Mouse (Mus musculus) gastrocnemius, postnatal 4 days (tissue): ENCODE results near the gene B3galnt1. TPM values are rescaled to one million over a fixed set of nuclear protein-coding genes. Genes with fewer than 3 reads are reported as not detected.
"Not testable (repeated sequence)": the region's sequence is repeated elsewhere in the genome, so short reads cannot be mapped to it uniquely, and the experiment has no call there.

Experiments
- DNase-seq, 2 experiments: peaks; one replicate each; pipeline ENCODE4 v3.0.0; 2021 to 2022; ENCODE audit warnings: low spot score in 2 of 2, mixed read lengths in 2 of 2
- total RNA-seq, 2 experiments: library from RNA; stranded (reverse); gene quantifications; 2 replicates each; pipeline ENCODE4 v1.2.3; 2021

B3galnt1 gene
- total RNA-seq, 2 experiments from 2014 or later: 19.5 to 21.2 TPM

- no peak for DNase-seq
Observed at GRCm38 (mm10) chr3:69572561-69572960, 26.2 kb downstream of the B3galnt1 start.

DNA sequence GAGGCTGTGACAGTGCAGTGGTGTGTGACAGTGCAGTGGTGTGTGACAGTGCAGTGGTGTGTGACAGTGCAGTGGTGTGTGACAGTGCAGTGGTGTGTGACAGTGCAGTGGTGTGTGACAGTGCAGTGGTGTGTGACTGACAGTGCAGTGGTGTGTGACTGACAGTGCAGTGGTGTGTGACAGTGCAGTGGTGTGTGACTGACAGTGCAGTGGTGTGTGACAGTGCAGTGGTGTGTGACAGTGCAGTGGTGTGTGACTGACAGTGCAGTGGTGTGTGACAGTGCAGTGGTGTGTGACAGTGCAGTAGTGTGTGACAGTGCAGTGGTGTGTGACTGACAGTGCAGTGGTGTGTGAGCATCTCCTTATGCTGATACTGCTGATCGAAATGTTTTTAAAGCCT, 33.2 kb downstream of the B3galnt1 start:
- not testable (repeated sequence) for DNase-seq

GRCm38 (mm10) chr3:69563406-69563805, 35.4 kb downstream of the B3galnt1 start:
- no peak for DNase-seq

DNA sequence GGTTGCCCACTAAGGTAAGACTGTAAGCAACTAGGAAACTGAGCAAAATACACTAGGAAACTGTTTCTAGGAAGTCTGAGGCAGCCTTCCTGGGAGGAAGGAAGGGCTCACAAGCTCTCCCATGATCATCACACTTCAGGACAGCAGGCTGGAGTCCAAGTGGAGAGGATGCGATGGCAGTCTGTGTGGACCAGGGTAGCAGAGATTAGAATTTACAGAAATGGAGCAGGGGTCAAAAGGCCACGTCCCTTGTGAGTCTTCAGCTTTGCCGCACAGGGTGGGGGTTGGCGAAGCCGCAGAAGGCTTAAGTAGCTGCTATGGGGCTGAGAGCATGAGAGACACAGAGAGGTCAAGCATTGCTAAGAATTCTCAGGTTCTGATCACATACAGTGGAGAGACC, 37.1 kb downstream of the B3galnt1 start:
- no peak for DNase-seq

- DNase-seq: no peak
Observed at GRCm38 (mm10) chr3:69559975-69560330, 38.8 kb downstream of the B3galnt1 start.

DNA sequence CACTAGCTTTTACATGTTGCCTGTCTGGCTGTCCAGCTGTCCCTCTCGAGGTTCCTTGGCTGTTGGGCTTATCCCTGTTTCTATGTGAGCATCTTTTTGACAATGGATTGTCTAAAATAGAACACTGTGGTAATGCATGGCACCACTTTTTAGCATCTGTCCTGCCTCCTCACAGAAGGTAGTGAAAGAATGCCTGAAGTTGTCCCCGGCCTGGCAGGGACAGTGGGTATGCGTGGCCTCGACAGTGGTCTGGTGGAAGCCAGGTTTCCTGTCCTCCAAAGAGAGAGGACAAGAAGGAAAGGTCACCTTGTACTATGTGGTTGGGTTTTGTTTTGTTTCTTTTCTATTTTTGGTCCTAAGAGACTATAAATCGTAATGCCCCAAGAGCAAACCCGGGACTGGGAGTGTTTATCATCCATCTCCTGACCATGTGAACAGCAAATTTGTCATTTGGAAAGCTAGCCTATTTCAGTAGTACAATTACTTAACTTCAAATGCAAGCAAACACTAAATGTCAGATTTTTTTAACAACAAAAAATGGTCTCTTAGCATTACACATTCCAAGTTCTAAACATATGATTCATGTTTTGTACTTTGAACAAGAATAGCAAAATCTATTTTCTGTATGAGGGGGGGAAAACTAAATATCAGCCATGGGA, 39.3 kb downstream of the B3galnt1 start:
- DNase-seq: no peak

- DNase-seq: no peak
Observed at GRCm38 (mm10) chr3:69556092-69556778, 42.5 kb downstream of the B3galnt1 start.

DNA sequence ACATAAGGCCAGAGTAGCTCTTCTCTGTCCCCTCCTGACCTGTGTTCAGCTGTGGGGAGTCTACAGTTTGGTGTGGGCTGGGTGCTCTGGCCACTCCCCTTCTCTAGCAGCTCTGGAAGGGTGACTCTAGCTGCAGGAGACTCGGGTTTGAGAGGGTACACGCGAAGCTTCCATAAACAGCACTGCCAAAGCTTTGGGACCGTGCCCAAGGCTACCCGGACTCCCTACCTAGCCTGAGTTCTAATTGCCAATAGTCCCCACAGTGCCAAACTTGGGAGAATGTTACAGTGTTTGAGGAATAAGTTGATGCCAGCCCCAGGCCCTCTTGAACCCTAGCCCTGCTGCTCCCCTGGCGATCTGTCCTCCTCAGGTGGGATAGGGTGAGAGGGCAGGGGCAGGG, 43.2 kb downstream of the B3galnt1 start:
- no peak for DNase-seq

DNA sequence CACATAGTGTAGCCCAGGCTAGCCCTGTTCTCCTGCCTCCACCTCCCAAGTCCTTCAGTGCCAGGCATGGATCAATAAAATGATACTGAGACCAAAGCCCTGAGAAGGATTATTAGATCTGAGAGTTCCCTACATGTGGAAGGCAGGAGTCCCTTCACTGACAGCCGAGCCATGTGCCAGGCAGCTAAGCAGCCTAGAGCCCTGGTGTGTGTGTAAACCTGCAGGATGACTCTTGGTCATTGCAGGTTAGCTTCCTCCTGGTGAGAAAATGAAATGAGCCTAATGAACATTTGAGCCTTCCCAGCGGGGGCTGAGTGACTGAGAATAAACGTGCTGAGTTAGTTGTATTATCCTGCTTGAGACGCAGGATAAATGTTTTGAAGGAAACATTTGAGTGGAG, 49.2 kb downstream of the B3galnt1 start:
- DNase-seq: no peak

DNA sequence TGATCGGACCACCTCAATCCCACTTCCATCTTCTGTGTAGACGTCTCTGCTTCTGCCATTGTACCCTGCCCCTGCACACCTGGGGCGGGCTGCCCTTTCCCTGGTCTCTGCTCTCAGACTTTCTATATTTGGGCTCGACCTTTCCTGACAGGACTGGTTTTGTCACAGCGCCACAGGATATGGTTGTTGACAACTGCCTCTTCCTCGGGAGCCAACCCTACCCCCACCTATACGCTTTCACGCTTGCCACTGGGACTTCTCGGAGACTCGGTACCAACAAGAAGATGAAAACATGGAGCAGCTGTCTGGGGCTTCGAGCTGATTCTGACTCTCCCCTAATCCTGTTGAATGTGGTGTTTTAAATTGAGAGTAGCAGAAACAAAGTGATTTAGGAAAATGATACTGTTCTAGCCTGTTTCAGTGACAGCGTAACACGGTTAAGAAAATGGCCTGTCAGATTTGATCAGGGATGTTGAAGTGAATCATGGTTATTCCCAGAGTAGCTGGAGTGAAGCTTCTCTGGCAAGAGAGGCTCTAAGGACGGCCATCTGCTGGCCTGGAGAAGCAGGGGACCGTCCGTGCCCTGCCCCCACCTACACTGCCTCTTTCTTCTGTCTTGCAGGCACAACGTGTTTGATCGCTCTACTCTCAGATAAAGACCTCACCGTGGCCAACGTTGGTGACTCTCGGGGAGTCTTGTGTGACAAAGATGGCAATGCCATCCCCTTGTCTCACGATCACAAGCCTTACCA, 49.9 kb downstream of the B3galnt1 start:
- no peak for DNase-seq

DNA sequence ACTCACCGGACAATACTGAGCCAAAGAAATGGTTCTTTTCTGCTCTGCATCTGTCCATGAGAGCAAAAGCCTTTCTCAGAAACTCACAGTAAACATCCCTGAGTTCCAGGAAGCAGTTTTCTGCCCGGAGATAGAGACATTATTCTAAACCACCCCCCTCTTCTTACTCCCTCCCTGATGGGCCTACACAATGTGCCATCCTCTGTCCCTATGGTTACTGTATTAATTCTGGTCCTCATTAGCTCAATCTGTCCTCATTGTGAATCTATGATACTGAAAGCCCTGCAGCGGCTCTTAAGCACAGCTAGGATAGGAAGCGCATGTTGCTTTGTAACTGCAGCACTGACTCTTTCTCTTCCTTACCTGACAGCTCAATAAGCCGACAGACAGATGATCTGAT, 53.7 kb downstream of the B3galnt1 start:
- DNase-seq: no peak

- DNase-seq: no peak
Observed at GRCm38 (mm10) chr3:69543730-69544129, 55.0 kb downstream of the B3galnt1 start.

- DNase-seq: no peak
Observed at GRCm38 (mm10) chr3:69542962-69543361, 55.8 kb downstream of the B3galnt1 start.

GRCm38 (mm10) chr3:69535941-69536647, 62.7 kb downstream of the B3galnt1 start:
- DNase-seq: no peak

DNA sequence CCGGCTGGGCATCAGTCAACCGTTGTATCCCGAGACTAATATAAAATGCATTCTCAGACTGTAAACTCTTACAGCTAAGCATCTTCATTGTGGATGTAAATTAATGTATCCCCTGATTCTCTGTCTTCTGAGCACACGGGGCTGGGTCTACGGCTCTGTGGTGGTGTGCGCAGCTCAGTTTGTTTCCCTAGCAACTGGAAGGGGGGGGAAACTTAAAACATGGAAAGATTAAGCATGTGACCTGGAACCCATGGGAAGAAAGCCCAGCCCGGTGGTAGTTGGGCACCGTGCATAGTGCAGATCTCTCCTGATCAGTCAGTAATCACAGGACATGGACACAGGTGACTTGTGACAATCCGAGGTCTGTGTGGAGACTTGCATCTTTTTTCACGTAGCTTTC, 63.3 kb downstream of the B3galnt1 start:
- DNase-seq: no peak

DNA sequence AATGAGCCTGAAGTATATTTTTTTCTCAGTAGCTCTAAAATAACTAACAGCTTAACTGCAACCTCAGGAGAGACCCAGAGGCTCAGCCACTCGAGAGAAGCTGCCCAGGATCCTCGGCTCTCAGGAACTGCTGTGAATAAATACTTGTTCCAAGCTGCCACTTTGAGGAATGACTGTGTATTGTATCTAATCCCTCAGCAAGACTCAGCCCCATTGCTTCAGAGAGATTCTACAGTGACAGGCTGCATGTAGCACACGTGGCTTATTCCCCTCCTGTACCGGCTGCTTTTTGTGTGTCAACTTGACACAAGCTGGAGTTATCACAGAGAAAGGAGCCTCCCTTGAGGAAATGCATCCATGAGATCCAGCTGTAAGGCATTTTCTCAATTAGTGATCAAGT, 66.1 kb downstream of the B3galnt1 start:
- no peak for DNase-seq

DNA sequence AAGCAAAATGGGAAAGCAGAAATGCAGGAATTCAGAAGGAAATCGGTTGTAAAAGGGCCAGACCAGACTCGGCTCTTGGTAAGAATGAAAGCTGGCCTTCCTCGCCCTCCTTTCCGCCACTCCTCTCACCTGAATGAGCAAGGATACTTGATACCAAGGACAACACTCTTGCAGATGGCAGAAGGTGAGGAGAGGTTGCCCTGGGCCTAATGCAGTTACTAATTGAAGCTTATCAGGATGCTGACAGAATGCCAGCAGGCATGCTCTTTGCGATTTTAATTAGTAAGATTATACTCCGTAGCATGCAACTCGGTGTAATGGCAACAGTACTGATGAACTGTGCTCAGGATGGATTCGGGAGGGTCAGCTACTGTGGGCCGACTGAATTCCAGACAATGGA, 67.2 kb downstream of the B3galnt1 start:
- DNase-seq: no peak

DNA sequence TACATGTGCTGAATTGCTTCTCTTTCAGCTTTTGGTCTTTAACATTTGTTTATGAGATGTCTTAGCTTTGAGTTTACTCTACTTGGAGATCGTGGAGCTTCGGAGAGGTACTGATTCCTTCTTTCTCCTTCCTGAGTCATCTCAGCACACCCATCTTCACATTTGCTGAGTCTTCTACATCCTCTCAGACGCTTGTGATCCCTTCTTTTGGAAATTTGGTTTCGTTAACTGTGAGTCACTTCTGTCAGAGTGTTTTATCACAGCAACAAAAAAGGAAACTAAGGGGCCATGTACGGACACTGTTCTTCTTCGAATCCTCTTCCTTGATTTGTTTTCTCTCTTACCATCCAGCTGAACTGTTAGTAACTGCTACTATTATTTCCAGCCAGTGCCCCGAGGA, 69.2 kb downstream of the B3galnt1 start:
- DNase-seq: no peak

GRCm38 (mm10) chr3:69527384-69527783, 71.4 kb downstream of the B3galnt1 start:
- no peak for DNase-seq

DNA sequence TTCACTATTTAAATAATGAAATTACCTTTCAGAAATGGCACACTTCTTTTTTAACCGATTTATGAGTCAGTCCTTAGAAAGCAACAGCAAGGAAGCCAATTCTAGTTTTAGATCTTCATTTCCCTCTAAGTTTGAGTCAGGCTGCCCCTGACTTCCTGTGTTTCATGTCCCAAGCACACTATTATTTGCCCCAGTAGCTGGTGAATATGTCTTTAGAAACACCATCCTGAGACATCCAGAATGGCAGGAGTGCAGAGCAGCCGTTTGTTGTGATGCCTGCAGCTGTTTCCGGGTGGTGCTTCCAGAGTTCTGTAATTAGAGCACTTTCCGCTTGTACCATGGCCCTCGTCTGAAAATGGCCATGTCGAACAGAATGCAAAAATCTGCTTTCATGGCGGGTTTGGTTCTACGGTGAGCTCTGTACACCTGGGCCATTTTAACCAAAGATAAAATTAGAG, 73.7 kb downstream of the B3galnt1 start:
- peak in 1 of 2 experiments; percentile 35 for DNase-seq

DNA sequence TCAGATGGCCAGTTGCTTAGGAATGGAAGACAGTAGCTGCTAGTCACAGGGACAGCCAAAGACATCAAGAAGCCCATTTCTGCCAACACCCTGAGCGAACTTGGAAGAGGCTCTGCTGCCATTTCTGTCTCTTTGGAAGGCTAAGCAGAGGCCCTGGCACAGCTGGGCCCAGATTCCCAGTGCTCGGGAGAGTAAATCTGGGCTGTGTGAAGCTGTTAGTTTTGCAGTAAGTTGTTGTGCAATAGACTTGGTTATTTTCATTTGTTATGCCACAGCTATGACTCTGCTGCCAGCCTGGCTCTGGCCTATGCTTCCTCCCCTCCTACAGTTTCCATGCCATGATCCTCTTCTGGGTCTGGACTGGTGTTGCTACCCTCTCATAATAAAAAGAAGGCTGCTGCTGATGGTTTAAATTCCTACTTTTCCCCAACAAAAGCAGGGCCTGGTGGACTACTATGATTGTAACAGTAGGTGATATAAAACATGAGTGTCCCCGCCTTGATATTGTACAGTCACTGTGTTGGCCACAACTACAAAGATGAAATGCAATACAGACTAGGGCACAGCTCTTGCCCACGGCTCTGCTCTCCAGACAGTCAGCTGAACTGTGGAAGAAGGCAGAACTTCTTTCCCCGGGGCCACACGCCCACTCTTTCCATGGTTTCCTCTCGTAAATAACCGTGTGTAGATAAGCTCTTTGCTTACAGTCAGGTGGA, 74.2 kb downstream of the B3galnt1 start:
- no peak for DNase-seq
